Mouse (Mus musculus) heart, adult 2 months (tissue): Measurements from ENCODE around the gene Tubal3.

ENCODE experiments used
- CTCF ChIP-seq: fragments of 200-600 bp; IDR thresholded peaks from 2 replicates; pipeline ENCODE4 v1.8.1; 2022; ENCODE audit warnings: antibody characterized with exemption, mild to moderate bottlenecking, moderate library complexity
- EP300 ChIP-seq: fragments of 200-500 bp; IDR thresholded peaks from 2 replicates; pipeline ENCODE4 v1.6.1; 2011; ENCODE audit warnings: low read depth, low read length, control low read depth; ENCODE audit not compliant: insufficient read depth
- POLR2A ChIP-seq: fragments of 200-500 bp; IDR thresholded peaks from 2 replicates; pipeline ENCODE4 v1.6.1; 2011; ENCODE audit warnings: mild to moderate bottlenecking, low read depth, low read length, control low read depth; ENCODE audit not compliant: insufficient read depth

DNA sequence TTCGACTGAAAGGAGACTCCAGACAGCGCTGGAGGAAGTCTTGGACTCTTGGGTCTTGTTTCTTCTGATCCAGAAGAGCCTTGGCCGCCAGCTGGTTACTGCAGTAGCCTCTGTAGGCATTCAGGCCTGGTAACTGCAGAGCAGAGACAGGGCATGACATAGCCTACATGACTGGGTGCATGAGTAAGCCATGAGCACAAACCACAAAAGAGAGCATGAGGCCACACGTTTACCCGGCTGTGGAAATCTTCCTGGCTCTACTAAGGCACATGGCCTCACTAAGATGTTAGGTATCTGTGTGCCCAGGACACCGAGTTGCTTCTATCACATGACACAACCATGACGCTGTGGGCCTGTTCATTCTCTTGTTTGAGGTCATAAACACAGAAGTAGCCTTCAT lies 31.4 kb upstream of the Tubal3 start:
- TF ChIP-seq EP300 (no peak), POLR2A (no peak), CTCF (no peak)
